Mouse (Mus musculus) left cerebral cortex, postnatal 14 days (tissue): ENCODE measurements around the gene Pak1. TPM values are rescaled to one million over a fixed set of nuclear protein-coding genes. Genes with fewer than 3 reads are reported as not detected.

Experiments used
- DNase-seq, 2 experiments: peaks; one replicate each; pipeline ENCODE4 v3.0.0; 2021 to 2022; ENCODE audit warnings: low spot score in 2 of 2, mixed read lengths in 1 of 2
- intact Hi-C: fragments of 180-260 bp; cut with DNase I; formaldehyde crosslinking; loops from one replicate; pipeline ENCODE4 v1.15.1; 2025
- total RNA-seq, 2 experiments: library from RNA; stranded (reverse); gene quantifications; 2 replicates each; pipeline ENCODE4 v1.2.3; 2021

The Pak1 gene
- total RNA-seq, 2 experiments from 2014 or later: 272 to 273 TPM

- DNase-seq: no peak
- intact Hi-C loops: no loop called here
These were observed 17.3 kb upstream of the Pak1 start for GRCm38 (mm10) chr7:97770841-97771620.

GRCm38 (mm10) chr7:97775380-97775779, 13.0 kb upstream of the Pak1 start:
- intact Hi-C loops: no loop called here
- DNase-seq: no peak

GRCm38 (mm10) chr7:97775923-97776322, 12.4 kb upstream of the Pak1 start:
- intact Hi-C loops: no loop called here
- DNase-seq: no peak

- intact Hi-C loops: no loop called here
- DNase-seq: no peak
These were observed 11.2 kb upstream of the Pak1 start for GRCm38 (mm10) chr7:97777191-97777590.

GRCm38 (mm10) chr7:97780222-97780621, 8.1 kb upstream of the Pak1 start:
- DNase-seq: no peak
- intact Hi-C loops: no loop called here

GRCm38 (mm10) chr7:97780815-97781214, 7.5 kb upstream of the Pak1 start:
- DNase-seq: no peak
- intact Hi-C loops: no loop called here

GRCm38 (mm10) chr7:97781496-97781895, 6.8 kb upstream of the Pak1 start:
- intact Hi-C loops: no loop called here
- DNase-seq: no peak

GRCm38 (mm10) chr7:97783523-97783922, 4.8 kb upstream of the Pak1 start:
- intact Hi-C loops: no loop called here
- no peak for DNase-seq

- DNase-seq: peak in 1 of 2 experiments; percentile 11
- intact Hi-C loops: loop anchor here (5.0 kb wide), 1 partner anchor 53 kb away; no protein-coding TSS in a partner anchor
These were observed 535 bp downstream of the Pak1 start for GRCm38 (mm10) chr7:97788669-97789483.

- no peak for DNase-seq
- intact Hi-C loops: no loop called here
These were observed 1.9 kb downstream of the Pak1 start for GRCm38 (mm10) chr7:97790272-97790671.

GRCm38 (mm10) chr7:97792324-97792723, 4.0 kb downstream of the Pak1 start:
- intact Hi-C loops: no loop called here
- no peak for DNase-seq

GRCm38 (mm10) chr7:97803116-97803515, 14.8 kb downstream of the Pak1 start:
- DNase-seq: no peak
- intact Hi-C loops: no loop called here

GRCm38 (mm10) chr7:97804245-97805066, 16.1 kb downstream of the Pak1 start:
- DNase-seq: no peak
- intact Hi-C loops: no loop called here

GRCm38 (mm10) chr7:97805067-97805365, 16.7 kb downstream of the Pak1 start:
- intact Hi-C loops: no loop called here
- no peak for DNase-seq

- intact Hi-C loops: no loop called here
- no peak for DNase-seq
These were observed 21.0 kb downstream of the Pak1 start for GRCm38 (mm10) chr7:97809307-97809706.

- no peak for DNase-seq
- intact Hi-C loops: no loop called here
These were observed 33.5 kb downstream of the Pak1 start for GRCm38 (mm10) chr7:97821875-97822274.

GRCm38 (mm10) chr7:97829091-97829490, 40.8 kb downstream of the Pak1 start:
- intact Hi-C loops: no loop called here
- DNase-seq: no peak

- DNase-seq: no peak
- intact Hi-C loops: no loop called here
These were observed 42.4 kb downstream of the Pak1 start for GRCm38 (mm10) chr7:97830739-97831138.

- intact Hi-C loops: no loop called here
- DNase-seq: no peak
These were observed 44.6 kb downstream of the Pak1 start for GRCm38 (mm10) chr7:97832987-97833386.

- no peak for DNase-seq
- intact Hi-C loops: no loop called here
These were observed 50.2 kb downstream of the Pak1 start for GRCm38 (mm10) chr7:97838574-97838973.
